In the genomic region with DNA sequence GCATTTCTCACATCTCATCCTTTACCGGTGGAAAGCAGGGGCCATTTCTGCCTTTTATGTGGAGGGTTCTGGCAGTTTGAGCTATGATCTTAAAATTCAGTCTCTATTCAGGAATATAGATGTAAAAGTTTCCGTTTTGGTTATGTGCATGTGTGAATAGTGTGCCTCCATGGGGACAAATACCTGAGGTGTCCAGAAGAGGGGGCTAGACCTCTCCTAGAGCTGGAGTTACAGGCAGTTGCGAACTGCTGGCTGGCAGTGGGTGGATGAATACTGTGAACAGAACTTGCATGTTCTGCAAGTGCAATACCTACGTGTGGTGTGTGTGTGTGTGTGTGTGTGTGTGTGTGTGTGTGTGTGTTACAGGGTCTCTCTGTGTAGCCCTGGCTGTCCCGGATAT, we compare ENCODE assay signal across 14 mouse cellular contexts. TPM values are rescaled to one million over a fixed set of nuclear protein-coding genes. Genes with fewer than 3 reads are reported as not detected.
DNase-seq lines count a peak whose midpoint lies in the region; ATAC-seq and TF ChIP-seq lines count a peak whose summit lies in the region.
"Had no signal": no experiment of that assay in that cellular context is flagged by ENCODE, and none has a peak within 500 bp of the region (broad histone marks: within the 10 kb centered on the region; RNA-seq: fewer than 3 reads in every experiment).

No protein-coding gene starts in this region.

- no peak overlapping the region for H3K4me2 ChIP-seq in forebrain, postnatal 0 days (ENCODE audit: low read depth)
- no peak overlapping the region for H3K4me2 ChIP-seq in forebrain, embryonic 13.5 days
- H3K4me2 ChIP-seq in midbrain, postnatal 0 days (ENCODE audit: low read depth, low read length, poor library complexity, severe bottlenecking): no peak overlapping the region
- H3K4me2 ChIP-seq in midbrain, embryonic 16.5 days (ENCODE audit: low read length): no peak overlapping the region
- H3K4me2 ChIP-seq: neural tube, embryonic 13.5 days had no signal

- no peak overlapping the region for H3K9ac ChIP-seq in forebrain, postnatal 0 days
- no peak overlapping the region for H3K9ac ChIP-seq in forebrain, embryonic 13.5 days
- H3K9ac ChIP-seq in midbrain, postnatal 0 days (replicated peaks; ENCODE audit: low read length, poor library complexity, severe bottlenecking): no peak overlapping the region
- no peak overlapping the region for H3K9ac ChIP-seq in midbrain, embryonic 16.5 days (ENCODE audit: low read depth, low read length)
- H3K9ac ChIP-seq: neural tube, embryonic 13.5 days had no signal

- WGBS in forebrain, postnatal 0 days: 71% methylated on average over 5 of the region's 5 CpGs
- WGBS in forebrain, embryonic 13.5 days: 66% methylated on average over 5 of the region's 5 CpGs
- 77% methylated on average over 5 of the region's 5 CpGs for whole genome bisulfite sequencing in midbrain, postnatal 0 days
- WGBS in midbrain, embryonic 16.5 days: 61% methylated on average over 5 of the region's 5 CpGs

- no peak overlapping the region for H3K4me3 ChIP-seq in forebrain, postnatal 0 days (ENCODE audit: low read depth, low read length)
- H3K4me3 ChIP-seq in forebrain, embryonic 13.5 days: no peak overlapping the region
- no peak overlapping the region for H3K4me3 ChIP-seq in midbrain, postnatal 0 days (ENCODE audit: low read depth, low read length)
- no peak overlapping the region for H3K4me3 ChIP-seq in midbrain, embryonic 16.5 days (ENCODE audit: low read depth, low read length)
- H3K4me3 ChIP-seq: neural tube, embryonic 13.5 days had no signal

- peak; percentile 22 for TF ChIP-seq CTCF in forebrain, postnatal 0 days (IDR thresholded peaks at IDR 0.05; ENCODE audit: low read depth)
- peak; percentile 33 for TF ChIP-seq CTCF in midbrain, postnatal 0 days (IDR thresholded peaks at IDR 0.05)

- peaks cover 10% of the 10 kb centered on the region for H3K4me1 ChIP-seq in forebrain, postnatal 0 days (ENCODE audit: insufficient read depth)
- peaks cover 26% of the 10 kb centered on the region for H3K4me1 ChIP-seq in forebrain, embryonic 13.5 days
- peaks cover 8% of the 10 kb centered on the region for H3K4me1 ChIP-seq in midbrain, postnatal 0 days (ENCODE audit: insufficient read depth, low read length)
- peaks cover 22% of the 10 kb centered on the region for H3K4me1 ChIP-seq in midbrain, embryonic 16.5 days (ENCODE audit: control insufficient read depth, insufficient read depth, low read length)

- H3K27ac ChIP-seq in forebrain, postnatal 0 days (ENCODE audit: low read depth, low read length): no peak overlapping the region
- no peak overlapping the region for H3K27ac ChIP-seq in forebrain, embryonic 13.5 days
- H3K27ac ChIP-seq in midbrain, postnatal 0 days (ENCODE audit: low read depth, low read length): no peak overlapping the region
- H3K27ac ChIP-seq in midbrain, embryonic 16.5 days (ENCODE audit: low read length): no peak overlapping the region
- H3K27ac ChIP-seq: neural tube, embryonic 13.5 days had no signal

- no peak for ATAC-seq in forebrain, postnatal 0 days
- no peak for ATAC-seq in forebrain, embryonic 13.5 days
- no peak for ATAC-seq in midbrain, postnatal 0 days (ENCODE audit: low FRiP score)
- ATAC-seq in midbrain, embryonic 16.5 days: no peak

- intact Hi-C loops in heart, postnatal 14 days (cut with DNase I): loop anchor here (10.0 kb wide), 1 partner anchor 248 kb away; a partner anchor contains a TSS

- H3K36me3 ChIP-seq in forebrain, postnatal 0 days (ENCODE audit: insufficient read depth): no peaks in the 10 kb centered on the region
- H3K36me3 ChIP-seq in forebrain, embryonic 13.5 days (ENCODE audit: poor library complexity, severe bottlenecking): no peaks in the 10 kb centered on the region
- no peaks in the 10 kb centered on the region for H3K36me3 ChIP-seq in midbrain, postnatal 0 days (ENCODE audit: insufficient read depth, low read length)
- no peaks in the 10 kb centered on the region for H3K36me3 ChIP-seq in midbrain, embryonic 16.5 days (ENCODE audit: control insufficient read depth, insufficient read depth, low read length)
- H3K36me3 ChIP-seq: neural tube, embryonic 13.5 days had no signal

- peaks cover 22% of the 10 kb centered on the region for H3K27me3 ChIP-seq in forebrain, postnatal 0 days (ENCODE audit: insufficient read depth, low read length)
- H3K27me3 ChIP-seq in forebrain, embryonic 13.5 days: peaks cover 49% of the 10 kb centered on the region
- peaks cover 30% of the 10 kb centered on the region for H3K27me3 ChIP-seq in midbrain, postnatal 0 days (ENCODE audit: insufficient read depth, low read length)
- H3K27me3 ChIP-seq in midbrain, embryonic 16.5 days (ENCODE audit: control insufficient read depth, insufficient read depth, low read depth, low read length): peaks cover 23% of the 10 kb centered on the region

- DNase-seq in forebrain, postnatal 0 days: no peak
- no peak for DNase-seq in midbrain, postnatal 0 days (ENCODE audit: low spot score)
- DNase-seq in c-Kit-positive CD71-positive TER-119-positive erythroid progenitor cells, embryonic 14.5 days (ENCODE audit: low spot score): peak; percentile 49
- peak; percentile 57 for DNase-seq in thymus, postnatal 4 days
- no peak for DNase-seq in heart, postnatal 14 days
- no peak for DNase-seq in gastrocnemius, postnatal 4 days (ENCODE audit: low spot score in 2 of 2)
- DNase-seq: adrenal gland, postnatal 36 days; cerebellum, adult 9-10 months; kidney, adult 18-20 months; layer of hippocampus, adult 9-11 months had no signal

- H3K9me3 ChIP-seq in forebrain, postnatal 0 days (ENCODE audit: low read length): no peaks in the 10 kb centered on the region
- H3K9me3 ChIP-seq in forebrain, embryonic 13.5 days (replicated peaks): no peaks in the 10 kb centered on the region
- no peaks in the 10 kb centered on the region for H3K9me3 ChIP-seq in midbrain, postnatal 0 days (ENCODE audit: low read length)
- no peaks in the 10 kb centered on the region for H3K9me3 ChIP-seq in midbrain, embryonic 16.5 days (replicated peaks; ENCODE audit: control insufficient read depth, low read length, poor library complexity, severe bottlenecking)
- H3K9me3 ChIP-seq: neural tube, embryonic 13.5 days had no signal

RNA-seq across cellular contexts. Expression of a gene that starts 2.7 kb away (rescaled TPM):
- 0.38 and 0.69 TPM in 2 replicates for total RNA-seq in forebrain, postnatal 0 days (2014; rRNA removed)
- 0.07 and 0.09 TPM in 2 replicates for polyA plus RNA-seq in forebrain, postnatal 0 days (2015; fragmentation: Nextera tagmentation; extraction: Ambion mirVana)
- 0.03 TPM in 2 replicates for polyA plus RNA-seq in forebrain, embryonic 13.5 days (2015; fragmentation: Nextera tagmentation; extraction: Ambion mirVana)
- total RNA-seq in midbrain, postnatal 0 days (2014; rRNA removed): 0.11 and 0.24 TPM in 2 replicates
- polyA plus RNA-seq in midbrain, postnatal 0 days (2015; fragmentation: Nextera tagmentation; extraction: Ambion mirVana): 0.05 TPM in 1 of 2 replicates, not detected in the other
- polyA plus RNA-seq in midbrain, embryonic 16.5 days (2015; fragmentation: Nextera tagmentation; extraction: Ambion mirVana): 0.04 and 0.06 TPM in 2 replicates
- total RNA-seq in heart, postnatal 14 days (2021): under 1 TPM; 0.07 TPM
- under 1 TPM; 0.22 to 0.52 TPM for total RNA-seq in gastrocnemius, postnatal 4 days (2021)

RNA-seq across cellular contexts. Expression of a gene that starts 3.3 kb away (rescaled TPM):
- 23.6 and 25.5 TPM in 2 replicates for total RNA-seq in forebrain, postnatal 0 days (2014; rRNA removed)
- 12.9 and 13.9 TPM in 2 replicates for polyA plus RNA-seq in forebrain, postnatal 0 days (2015; fragmentation: Nextera tagmentation; extraction: Ambion mirVana)
- 29.7 and 30.8 TPM in 2 replicates for polyA plus RNA-seq in forebrain, embryonic 13.5 days (2015; fragmentation: Nextera tagmentation; extraction: Ambion mirVana)
- total RNA-seq in midbrain, postnatal 0 days (2014; rRNA removed): 17.9 and 24.7 TPM in 2 replicates
- 11.4 and 11.9 TPM in 2 replicates for polyA plus RNA-seq in midbrain, postnatal 0 days (2015; fragmentation: Nextera tagmentation; extraction: Ambion mirVana)
- polyA plus RNA-seq in midbrain, embryonic 16.5 days (2015; fragmentation: Nextera tagmentation; extraction: Ambion mirVana): 18.4 and 19.0 TPM in 2 replicates
- 10 to 100 TPM; 15.6 to 15.8 TPM for total RNA-seq in heart, postnatal 14 days (2021)
- total RNA-seq in gastrocnemius, postnatal 4 days (2021): 10 to 100 TPM; 30.5 to 32.1 TPM

RNA-seq across cellular contexts. Expression of a gene that starts 26.6 kb away (rescaled TPM):
- total RNA-seq in forebrain, postnatal 0 days (2014; rRNA removed): 62.5 and 109 TPM in 2 replicates
- polyA plus RNA-seq in forebrain, postnatal 0 days (2015; fragmentation: Nextera tagmentation; extraction: Ambion mirVana): 148 and 172 TPM in 2 replicates
- polyA plus RNA-seq in forebrain, embryonic 13.5 days (2015; fragmentation: Nextera tagmentation; extraction: Ambion mirVana): 67.4 and 70.9 TPM in 2 replicates
- 49.3 and 57.7 TPM in 2 replicates for total RNA-seq in midbrain, postnatal 0 days (2014; rRNA removed)
- 128 and 141 TPM in 2 replicates for polyA plus RNA-seq in midbrain, postnatal 0 days (2015; fragmentation: Nextera tagmentation; extraction: Ambion mirVana)
- 93.0 and 102 TPM in 2 replicates for polyA plus RNA-seq in midbrain, embryonic 16.5 days (2015; fragmentation: Nextera tagmentation; extraction: Ambion mirVana)
- 10 to 100 TPM; 70.6 to 77.4 TPM for total RNA-seq in heart, postnatal 14 days (2021)
- 10 to 100 TPM; 29.1 to 30.9 TPM for total RNA-seq in gastrocnemius, postnatal 4 days (2021)

RNA-seq across cellular contexts. Expression of a gene that starts 45.2 kb away (rescaled TPM):
- total RNA-seq in forebrain, postnatal 0 days (2014; rRNA removed): 0.38 and 0.52 TPM in 2 replicates
- 0.30 and 0.65 TPM in 2 replicates for polyA plus RNA-seq in forebrain, postnatal 0 days (2015; fragmentation: Nextera tagmentation; extraction: Ambion mirVana)
- 0.36 and 0.37 TPM in 2 replicates for polyA plus RNA-seq in forebrain, embryonic 13.5 days (2015; fragmentation: Nextera tagmentation; extraction: Ambion mirVana)
- 0.19 and 0.38 TPM in 2 replicates for total RNA-seq in midbrain, postnatal 0 days (2014; rRNA removed)
- 0.58 and 0.79 TPM in 2 replicates for polyA plus RNA-seq in midbrain, postnatal 0 days (2015; fragmentation: Nextera tagmentation; extraction: Ambion mirVana)
- 0.37 and 0.63 TPM in 2 replicates for polyA plus RNA-seq in midbrain, embryonic 16.5 days (2015; fragmentation: Nextera tagmentation; extraction: Ambion mirVana)
- total RNA-seq in heart, postnatal 14 days (2021): under 1 TPM in 1 of 2 experiments, not detected in 1; 0.44 TPM
- not detected for total RNA-seq in gastrocnemius, postnatal 4 days (2021)
- polyA plus RNA-seq: limb, embryonic 11.5 days had no signal

Comparison
In these comparisons a context has a peak if more than half of its experiments do, and no peak if none do; other contexts are left out.
1. DNase-seq: peak in c-Kit-positive CD71-positive TER-119-positive erythroid progenitor cells, embryonic 14.5 days (single experiment) and thymus, postnatal 4 days (single experiment); none in forebrain, postnatal 0 days (single experiment), midbrain, postnatal 0 days (single experiment), heart, postnatal 14 days (0 of 2) and gastrocnemius, postnatal 4 days (0 of 2).